Mouse (Mus musculus): ENCODE measurements around the gene Rapsn. TPM values are rescaled to one million over a fixed set of nuclear protein-coding genes. Genes with fewer than 3 reads are reported as not detected.
"Not testable (repeated sequence)": the region's sequence is repeated elsewhere in the genome, so short reads cannot be mapped to it uniquely, and the experiment has no call there.

Gene Rapsn
- polyA plus RNA-seq, 1 experiment from 2014 or later: 40.9 TPM

DNA sequence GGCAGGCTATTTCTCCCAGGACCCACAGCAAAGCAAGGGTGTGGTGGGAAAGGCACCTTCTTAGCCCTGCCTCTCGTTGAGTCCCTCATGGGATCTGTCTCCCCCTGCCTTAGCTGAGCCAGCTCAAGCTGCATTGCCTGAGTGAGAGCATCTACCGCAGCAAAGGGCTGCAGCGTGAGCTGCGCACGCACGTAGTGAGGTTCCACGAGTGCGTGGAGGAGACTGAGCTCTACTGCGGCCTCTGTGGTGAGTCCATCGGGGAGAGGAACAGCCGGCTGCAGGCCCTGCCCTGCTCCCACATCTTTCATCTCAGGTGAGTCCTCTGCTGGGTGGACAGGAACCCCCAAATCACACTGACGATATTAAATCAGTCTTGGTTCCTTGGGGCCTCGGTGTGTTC is 9.3 kb downstream of the Rapsn start:
- no peak for ATAC-seq (replicated peaks; ENCODE audit: extremely low read depth, insufficient read depth, low FRiP score)
- H3K4me3 ChIP-seq (ENCODE audit: low read length): no peak overlapping the region
- no peak overlapping the region for H3K9ac ChIP-seq (ENCODE audit: low read length)
- no peaks in the 10 kb centered on the region for H3K4me1 ChIP-seq (ENCODE audit: control insufficient read depth, insufficient read depth, low read length)
- no peaks in the 10 kb centered on the region; the same call in 1 of the 2 replicates for H3K9me3 ChIP-seq (replicated peaks; ENCODE audit: control insufficient read depth, low read length)
- no peak overlapping the region for H3K27ac ChIP-seq (ENCODE audit: low read length)
- H3K27me3 ChIP-seq (ENCODE audit: control insufficient read depth, insufficient read depth, low read length): no peaks in the 10 kb centered on the region
- WGBS: 62% methylated on average over 13 of the region's 13 CpGs
- H3K4me2 ChIP-seq (ENCODE audit: low read depth, low read length): no peak overlapping the region
- peaks cover 2% of the 10 kb centered on the region; the same call in 1 of the 2 replicates for H3K36me3 ChIP-seq (ENCODE audit: control insufficient read depth, insufficient read depth)

- not testable (repeated sequence) for H3K4me2 ChIP-seq (ENCODE audit: low read depth, low read length); H3K9me3 ChIP-seq (replicated peaks; ENCODE audit: control insufficient read depth, low read length); H3K36me3 ChIP-seq (ENCODE audit: control insufficient read depth, insufficient read depth); H3K9ac ChIP-seq (ENCODE audit: low read length); H3K27ac ChIP-seq (ENCODE audit: low read length); H3K27me3 ChIP-seq (ENCODE audit: control insufficient read depth, insufficient read depth, low read length); H3K4me3 ChIP-seq (ENCODE audit: low read length); H3K4me1 ChIP-seq (ENCODE audit: control insufficient read depth, insufficient read depth, low read length); ATAC-seq (replicated peaks; ENCODE audit: extremely low read depth, insufficient read depth, low FRiP score)
- 74% methylated on average over 1 of the region's 1 CpGs for WGBS
These were observed 10.4 kb downstream of the Rapsn start for GRCm38 (mm10) chr2:91045805-91046204.

DNA sequence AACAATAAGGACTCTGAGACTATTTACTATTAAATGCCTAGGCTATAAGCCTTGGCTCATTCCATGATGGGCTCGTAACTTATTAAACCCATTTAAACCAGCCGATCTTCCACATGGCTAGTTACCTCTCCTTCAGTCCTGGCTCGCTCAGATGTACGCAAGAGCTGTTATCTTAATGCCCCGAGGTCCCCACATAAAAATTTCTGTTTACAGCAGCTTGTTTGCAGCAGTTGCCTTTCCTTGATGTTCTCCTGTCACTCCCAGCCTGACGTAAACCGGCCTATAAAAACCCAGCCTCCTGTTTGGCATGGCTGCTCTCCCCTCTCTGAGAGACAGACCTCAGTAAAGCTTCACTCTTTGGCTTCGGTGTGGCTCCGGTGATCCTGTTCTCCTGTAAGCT is 11.9 kb downstream of the Rapsn start:
- Histone ChIP-seq H3K36me3 (ENCODE audit: control insufficient read depth, insufficient read depth) (no peaks in the 10 kb centered on the region), H3K4me2 (ENCODE audit: low read depth, low read length) (no peak overlapping the region), H3K4me1 (ENCODE audit: control insufficient read depth, insufficient read depth, low read length) (no peaks in the 10 kb centered on the region), H3K27ac (ENCODE audit: low read length) (no peak overlapping the region), H3K9ac (ENCODE audit: low read length) (no peak overlapping the region), H3K9me3 (replicated peaks; ENCODE audit: control insufficient read depth, low read length) (no peaks in the 10 kb centered on the region), H3K4me3 (ENCODE audit: low read length) (no peak overlapping the region), H3K27me3 (ENCODE audit: control insufficient read depth, insufficient read depth, low read length) (no peaks in the 10 kb centered on the region)
- no peak for ATAC-seq (replicated peaks; ENCODE audit: extremely low read depth, insufficient read depth, low FRiP score)
- whole genome bisulfite sequencing: 80% methylated on average over 9 of the region's 9 CpGs

DNA sequence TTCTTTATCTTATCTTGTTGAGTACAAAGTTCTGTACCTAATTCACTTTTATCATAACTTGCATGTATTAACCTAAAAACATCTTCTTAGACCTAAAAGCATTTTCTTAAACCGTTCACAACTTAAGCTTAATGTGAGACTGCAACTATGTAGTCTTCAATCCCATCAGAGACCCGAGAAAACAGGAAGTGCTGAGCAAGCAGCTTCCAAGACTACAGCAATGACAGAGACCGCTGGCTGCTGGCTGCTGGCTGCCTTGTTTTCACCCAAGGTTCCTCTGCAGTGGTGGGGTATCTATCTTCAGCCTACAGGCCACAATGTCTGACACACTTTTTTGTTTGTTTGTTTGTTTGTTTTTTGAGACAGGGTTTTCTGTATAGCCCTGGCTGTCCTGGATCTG is 16.5 kb downstream of the Rapsn start:
- ATAC-seq (replicated peaks; ENCODE audit: extremely low read depth, insufficient read depth, low FRiP score): no peak
- Histone ChIP-seq H3K36me3 (ENCODE audit: control insufficient read depth, insufficient read depth) (peaks cover 15% of the 10 kb centered on the region), H3K27ac (ENCODE audit: low read length) (no peak overlapping the region), H3K9ac (ENCODE audit: low read length) (no peak overlapping the region), H3K27me3 (ENCODE audit: control insufficient read depth, insufficient read depth, low read length) (no peaks in the 10 kb centered on the region), H3K4me2 (ENCODE audit: low read depth, low read length) (no peak overlapping the region), H3K9me3 (replicated peaks; ENCODE audit: control insufficient read depth, low read length) (no peaks in the 10 kb centered on the region), H3K4me3 (ENCODE audit: low read length) (no peak overlapping the region), H3K4me1 (ENCODE audit: control insufficient read depth, insufficient read depth, low read length) (peaks cover 6% of the 10 kb centered on the region)
- WGBS: 65% methylated on average over 3 of the region's 3 CpGs

GRCm38 (mm10) chr2:91052752-91053151 is 17.3 kb downstream of the Rapsn start:
- Histone ChIP-seq H3K27me3 (ENCODE audit: control insufficient read depth, insufficient read depth, low read length) (no peaks in the 10 kb centered on the region), H3K27ac (ENCODE audit: low read length) (no peak overlapping the region), H3K9ac (ENCODE audit: low read length) (no peak overlapping the region), H3K4me1 (ENCODE audit: control insufficient read depth, insufficient read depth, low read length) (peaks cover 6% of the 10 kb centered on the region), H3K4me3 (ENCODE audit: low read length) (no peak overlapping the region), H3K9me3 (replicated peaks; ENCODE audit: control insufficient read depth, low read length) (no peaks in the 10 kb centered on the region), H3K36me3 (ENCODE audit: control insufficient read depth, insufficient read depth) (peaks cover 22% of the 10 kb centered on the region), H3K4me2 (ENCODE audit: low read depth, low read length) (no peak overlapping the region)
- 46% methylated on average over 2 of the region's 2 CpGs for WGBS
- no peak for ATAC-seq (replicated peaks; ENCODE audit: extremely low read depth, insufficient read depth, low FRiP score)

DNA sequence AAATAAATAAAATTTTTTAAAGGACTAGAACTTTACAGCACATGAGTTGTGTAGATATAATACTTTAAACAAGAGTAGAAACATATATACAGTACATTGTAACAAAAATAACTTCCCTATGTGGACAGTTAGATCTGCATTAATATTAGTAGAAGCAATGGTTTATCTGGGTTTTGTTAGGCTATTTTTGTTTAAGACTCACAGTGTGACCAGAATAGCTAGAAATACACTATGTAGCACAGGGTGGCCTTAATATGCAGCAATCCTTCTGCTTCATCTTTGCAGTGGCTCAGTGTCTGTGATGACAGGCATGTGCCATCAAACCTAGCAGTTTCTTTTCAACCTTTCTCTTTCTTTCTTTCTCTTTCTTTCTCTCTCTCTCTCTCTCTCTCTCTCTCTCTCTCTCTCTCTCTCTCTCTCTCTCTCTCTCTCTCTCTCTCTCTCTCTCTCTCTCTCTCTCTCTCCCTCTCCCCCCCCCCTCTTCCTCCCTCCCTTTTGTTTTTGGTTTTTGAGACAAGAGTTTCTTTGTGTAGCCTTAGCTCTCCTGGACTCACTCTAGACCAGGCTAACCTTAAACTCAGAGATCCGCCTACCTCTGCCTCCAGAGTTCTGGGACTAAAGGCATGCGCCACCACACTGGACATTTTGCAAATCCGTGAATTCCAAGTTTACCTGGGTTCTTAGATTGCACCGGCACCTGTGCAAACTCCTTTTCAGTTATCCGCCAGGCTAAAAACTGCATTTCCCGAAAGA is 17.9 kb downstream of the Rapsn start:
- no peaks in the 10 kb centered on the region for H3K27me3 ChIP-seq (ENCODE audit: control insufficient read depth, insufficient read depth, low read length)
- H3K27ac ChIP-seq (ENCODE audit: low read length): no peak overlapping the region
- peak overlapping the region; percentile 90 for H3K9ac ChIP-seq (ENCODE audit: low read length)
- ATAC-seq (replicated peaks; ENCODE audit: extremely low read depth, insufficient read depth, low FRiP score): peak; percentile 30
- H3K4me3 ChIP-seq (ENCODE audit: low read length): peak overlapping the region; percentile 95
- peaks cover 26% of the 10 kb centered on the region for H3K36me3 ChIP-seq (ENCODE audit: control insufficient read depth, insufficient read depth)
- H3K9me3 ChIP-seq (replicated peaks; ENCODE audit: control insufficient read depth, low read length): no peaks in the 10 kb centered on the region
- H3K4me2 ChIP-seq (ENCODE audit: low read depth, low read length): peak overlapping the region; percentile 52
- WGBS: 2% methylated on average over 6 of the region's 6 CpGs
- peaks cover 6% of the 10 kb centered on the region for H3K4me1 ChIP-seq (ENCODE audit: control insufficient read depth, insufficient read depth, low read length)

DNA sequence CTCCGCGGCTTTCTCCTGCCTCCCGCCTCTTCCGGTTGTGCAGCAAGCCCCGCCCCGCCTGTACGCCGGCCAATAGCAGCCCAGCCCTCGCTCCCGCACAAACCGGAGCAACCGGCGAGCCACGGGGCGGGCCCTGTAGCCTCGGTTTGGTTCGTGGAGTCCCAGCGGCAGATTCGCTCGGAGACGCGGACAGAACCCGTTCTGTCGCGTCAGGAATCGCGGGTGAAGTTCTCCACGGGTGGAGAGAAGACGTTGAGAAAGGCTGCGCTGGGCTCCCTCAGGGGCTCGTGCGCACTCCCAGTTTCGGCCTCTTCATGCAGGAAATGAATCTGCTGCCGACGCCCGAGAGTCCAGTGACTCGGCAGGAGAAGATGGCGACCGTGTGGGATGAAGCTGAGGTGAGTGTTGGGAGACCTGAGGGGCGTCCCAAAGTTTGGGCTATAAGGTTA is 18.5 kb downstream of the Rapsn start, which contains the start of gene Psmc3:
Gene Psmc3 (plus strand): TSS at position 76 of the 449 bp plus-strand sequence.
- ATAC-seq (replicated peaks; ENCODE audit: extremely low read depth, insufficient read depth, low FRiP score): peak; percentile 97
- Histone ChIP-seq H3K4me3 (ENCODE audit: low read length) (peak within 1 kb of the TSS; percentile 95), H3K27me3 (ENCODE audit: control insufficient read depth, insufficient read depth, low read length) (no peaks in the 10 kb centered on the region), H3K36me3 (ENCODE audit: control insufficient read depth, insufficient read depth) (peaks cover 32% of the 10 kb centered on the region), H3K9ac (ENCODE audit: low read length) (peak within 1 kb of the TSS; percentile 90), H3K4me2 (ENCODE audit: low read depth, low read length) (peak within 1 kb of the TSS; percentile 96), H3K9me3 (replicated peaks; ENCODE audit: control insufficient read depth, low read length) (no peaks in the 10 kb centered on the region), H3K27ac (ENCODE audit: low read length) (peak within 1 kb of the TSS; percentile 88), H3K4me1 (ENCODE audit: control insufficient read depth, insufficient read depth, low read length) (peaks cover 6% of the 10 kb centered on the region)
- WGBS: under 1% methylated on average over 40 of the region's 40 CpGs

- H3K27ac ChIP-seq (ENCODE audit: low read length): no peak overlapping the region
- ATAC-seq (replicated peaks; ENCODE audit: extremely low read depth, insufficient read depth, low FRiP score): no peak
- no peak overlapping the region for H3K4me3 ChIP-seq (ENCODE audit: low read length)
- no peak overlapping the region for H3K4me2 ChIP-seq (ENCODE audit: low read depth, low read length)
- H3K27me3 ChIP-seq (ENCODE audit: control insufficient read depth, insufficient read depth, low read length): no peaks in the 10 kb centered on the region
- no peak overlapping the region for H3K9ac ChIP-seq (ENCODE audit: low read length)
- peaks cover 51% of the 10 kb centered on the region for H3K36me3 ChIP-seq (ENCODE audit: control insufficient read depth, insufficient read depth)
- peaks cover 33% of the 10 kb centered on the region for H3K4me1 ChIP-seq (ENCODE audit: control insufficient read depth, insufficient read depth, low read length)
- H3K9me3 ChIP-seq (replicated peaks; ENCODE audit: control insufficient read depth, low read length): no peaks in the 10 kb centered on the region
- 89% methylated on average over 5 of the region's 5 CpGs for WGBS
These were observed 23.0 kb downstream of the Rapsn start for GRCm38 (mm10) chr2:91058435-91058834.

- Histone ChIP-seq H3K27ac (ENCODE audit: low read length) (no peak overlapping the region), H3K9ac (ENCODE audit: low read length) (no peak overlapping the region), H3K9me3 (replicated peaks; ENCODE audit: control insufficient read depth, low read length) (no peaks in the 10 kb centered on the region), H3K4me1 (ENCODE audit: control insufficient read depth, insufficient read depth, low read length) (peaks cover 33% of the 10 kb centered on the region), H3K27me3 (ENCODE audit: control insufficient read depth, insufficient read depth, low read length) (no peaks in the 10 kb centered on the region), H3K4me2 (ENCODE audit: low read depth, low read length) (no peak overlapping the region), H3K36me3 (ENCODE audit: control insufficient read depth, insufficient read depth) (peaks cover 59% of the 10 kb centered on the region), H3K4me3 (ENCODE audit: low read length) (no peak overlapping the region)
- WGBS: 94% methylated on average over 2 of the region's 2 CpGs
- no peak for ATAC-seq (replicated peaks; ENCODE audit: extremely low read depth, insufficient read depth, low FRiP score)
These were observed 24.0 kb downstream of the Rapsn start for GRCm38 (mm10) chr2:91059376-91059775.
